ENCODE assay signal across 9 mouse cellular contexts in the genomic region with DNA sequence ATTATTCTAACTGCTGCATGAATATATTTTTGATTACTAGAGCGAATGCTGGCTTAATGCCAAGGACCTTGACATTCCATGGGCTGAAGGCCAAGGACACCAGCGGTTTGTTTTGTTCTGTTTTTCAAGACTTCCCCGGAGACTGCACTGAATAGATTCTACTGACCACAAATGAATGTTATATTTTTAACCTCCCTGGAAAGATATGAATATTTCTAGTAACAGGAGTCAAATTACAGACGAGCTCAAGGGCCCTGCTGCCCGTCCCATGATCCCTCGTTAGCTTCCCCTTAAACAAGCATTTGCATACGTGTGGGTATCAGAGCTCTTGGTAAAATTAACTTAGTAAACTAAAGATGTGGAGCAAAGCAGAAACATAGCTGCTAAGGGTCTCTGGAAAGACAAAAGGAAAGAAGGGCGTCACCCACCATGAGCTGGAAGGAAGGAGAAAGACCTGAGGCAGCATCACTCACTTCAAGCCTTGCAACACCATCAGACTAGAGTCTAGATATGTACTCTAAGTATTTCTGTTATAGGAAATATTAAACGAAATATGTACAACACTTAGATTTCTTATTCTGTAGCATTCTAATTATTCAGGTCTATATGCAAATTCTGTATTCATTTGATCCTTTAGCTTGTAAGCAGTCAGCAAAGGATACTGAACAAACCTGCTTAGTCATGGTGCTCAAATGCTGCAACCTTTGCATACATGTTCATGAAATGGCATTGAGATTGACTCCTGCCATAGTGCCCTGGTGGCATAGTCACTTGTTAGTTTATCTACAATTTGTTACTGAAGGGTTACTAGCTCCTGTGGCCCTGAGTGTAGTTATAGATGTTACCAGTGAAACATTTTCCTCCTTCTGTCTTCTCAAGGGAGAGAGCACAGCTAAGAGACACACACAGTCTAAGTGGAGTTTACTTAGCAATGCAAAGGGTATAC. TPM values are rescaled to one million over a fixed set of nuclear protein-coding genes. Genes with fewer than 3 reads are reported as not detected.
DNase-seq lines count a peak whose midpoint lies in the region; ATAC-seq lines count a peak whose summit lies in the region.
"Had no signal": no experiment of that assay in that cellular context is flagged by ENCODE, and none has a peak within 500 bp of the region (broad histone marks: within the 10 kb centered on the region; RNA-seq: fewer than 3 reads in every experiment).

No protein-coding gene starts in this region.

- H3K36me3 ChIP-seq in midbrain, embryonic 13.5 days = no peaks in the 10 kb centered on the region
- H3K36me3 ChIP-seq: neural tube, embryonic 12.5 days had no signal

- H3K27ac ChIP-seq in midbrain, embryonic 13.5 days = no peak overlapping the region
- H3K27ac ChIP-seq: neural tube, embryonic 12.5 days had no signal

- WGBS in midbrain, embryonic 13.5 days = 54% methylated on average over 9 of the region's 9 CpGs

- H3K9ac ChIP-seq in midbrain, embryonic 13.5 days (replicated peaks) = no peak overlapping the region
- H3K9ac ChIP-seq: neural tube, embryonic 12.5 days had no signal

- ATAC-seq in midbrain, embryonic 13.5 days = no peak

- H3K9me3 ChIP-seq in midbrain, embryonic 13.5 days = peaks cover 6% of the 10 kb centered on the region; the same call in 1 of the 2 replicates

- peak; percentile 72 for DNase-seq in adrenal gland, adult 2 months
- DNase-seq in adrenal gland, postnatal 4 days (ENCODE audit: low spot score in 2 of 2) = no peak
- DNase-seq in ovary, adult 18-20 months (ENCODE audit: low spot score) = peak; percentile 43
- DNase-seq in ovary, postnatal 10 days (ENCODE audit: low spot score) = no peak
- DNase-seq in heart, postnatal 4 days = peak; percentile 73
- DNase-seq in testis, postnatal 10 days (ENCODE audit: low spot score) = peak; percentile 76
- no peak for DNase-seq in gastrocnemius, postnatal 10 days

- peaks cover 8% of the 10 kb centered on the region for H3K4me1 ChIP-seq in midbrain, embryonic 13.5 days (replicated peaks)
- H3K4me1 ChIP-seq: neural tube, embryonic 12.5 days had no signal

- H3K4me3 ChIP-seq in midbrain, embryonic 13.5 days (replicated peaks) = no peak overlapping the region
- H3K4me3 ChIP-seq: neural tube, embryonic 12.5 days had no signal

- H3K27me3 ChIP-seq in midbrain, embryonic 13.5 days = no peaks in the 10 kb centered on the region
- H3K27me3 ChIP-seq: neural tube, embryonic 12.5 days had no signal

- no peak overlapping the region for H3K4me2 ChIP-seq in midbrain, embryonic 13.5 days (replicated peaks)
- H3K4me2 ChIP-seq: neural tube, embryonic 12.5 days had no signal

RNA-seq across cellular contexts. Expression of a gene that starts 23.0 kb away (rescaled TPM):
- total RNA-seq in adrenal gland, adult 2 months (2021) = 100 to 1,000 TPM in 1 of 2 experiments, 10 to 100 TPM in 1; 50.1 to 133 TPM
- polyA plus RNA-seq in adrenal gland, adult 2 months (2012; rRNA removed) = 9.2 and 14.5 TPM in 2 replicates
- 10 to 100 TPM; 60.9 to 63.7 TPM for total RNA-seq in adrenal gland, postnatal 4 days (2021)
- total RNA-seq in heart, postnatal 4 days (2021) = 10 to 100 TPM; 62.4 to 65.1 TPM
- 10 to 100 TPM; 15.9 to 20.0 TPM for total RNA-seq in gastrocnemius, postnatal 10 days (2021)
- 35.8 and 38.7 TPM in 2 replicates for polyA plus RNA-seq in midbrain, embryonic 13.5 days (2015; fragmentation: Nextera tagmentation; extraction: Ambion mirVana)

RNA-seq across cellular contexts. Expression of a gene that starts 46.9 kb away (rescaled TPM):
- 10 to 100 TPM; 31.4 to 37.6 TPM for total RNA-seq in adrenal gland, adult 2 months (2021)
- 0.79 and 0.91 TPM in 2 replicates for polyA plus RNA-seq in adrenal gland, adult 2 months (2012; rRNA removed)
- 10 to 100 TPM; 45.6 to 49.3 TPM for total RNA-seq in adrenal gland, postnatal 4 days (2021)
- 10 to 100 TPM; 60.2 to 62.0 TPM for total RNA-seq in heart, postnatal 4 days (2021)
- 10 to 100 TPM; 35.0 to 41.5 TPM for total RNA-seq in gastrocnemius, postnatal 10 days (2021)
- 165 and 177 TPM in 2 replicates for polyA plus RNA-seq in midbrain, embryonic 13.5 days (2015; fragmentation: Nextera tagmentation; extraction: Ambion mirVana)

Comparison
In these comparisons a context has a peak if more than half of its experiments do, and no peak if none do; other contexts are left out.
1. DNase-seq: peak in adrenal gland, adult 2 months (single experiment), ovary, adult 18-20 months (single experiment), heart, postnatal 4 days (single experiment) and testis, postnatal 10 days (single experiment); none in adrenal gland, postnatal 4 days (0 of 2), ovary, postnatal 10 days (single experiment) and gastrocnemius, postnatal 10 days (single experiment).